Mouse (Mus musculus): ENCODE results near the gene Kcnc2. TPM values are rescaled to one million over a fixed set of nuclear protein-coding genes. Genes with fewer than 3 reads are reported as not detected.
"Not testable (repeated sequence)": the region's sequence is repeated elsewhere in the genome, so short reads cannot be mapped to it uniquely, and the experiment has no call there.

Kcnc2 gene
- 5.7 and 7.8 TPM in 2 replicates for polyA plus RNA-seq (2015; fragmentation: Nextera tagmentation; extraction: Ambion mirVana)

DNA sequence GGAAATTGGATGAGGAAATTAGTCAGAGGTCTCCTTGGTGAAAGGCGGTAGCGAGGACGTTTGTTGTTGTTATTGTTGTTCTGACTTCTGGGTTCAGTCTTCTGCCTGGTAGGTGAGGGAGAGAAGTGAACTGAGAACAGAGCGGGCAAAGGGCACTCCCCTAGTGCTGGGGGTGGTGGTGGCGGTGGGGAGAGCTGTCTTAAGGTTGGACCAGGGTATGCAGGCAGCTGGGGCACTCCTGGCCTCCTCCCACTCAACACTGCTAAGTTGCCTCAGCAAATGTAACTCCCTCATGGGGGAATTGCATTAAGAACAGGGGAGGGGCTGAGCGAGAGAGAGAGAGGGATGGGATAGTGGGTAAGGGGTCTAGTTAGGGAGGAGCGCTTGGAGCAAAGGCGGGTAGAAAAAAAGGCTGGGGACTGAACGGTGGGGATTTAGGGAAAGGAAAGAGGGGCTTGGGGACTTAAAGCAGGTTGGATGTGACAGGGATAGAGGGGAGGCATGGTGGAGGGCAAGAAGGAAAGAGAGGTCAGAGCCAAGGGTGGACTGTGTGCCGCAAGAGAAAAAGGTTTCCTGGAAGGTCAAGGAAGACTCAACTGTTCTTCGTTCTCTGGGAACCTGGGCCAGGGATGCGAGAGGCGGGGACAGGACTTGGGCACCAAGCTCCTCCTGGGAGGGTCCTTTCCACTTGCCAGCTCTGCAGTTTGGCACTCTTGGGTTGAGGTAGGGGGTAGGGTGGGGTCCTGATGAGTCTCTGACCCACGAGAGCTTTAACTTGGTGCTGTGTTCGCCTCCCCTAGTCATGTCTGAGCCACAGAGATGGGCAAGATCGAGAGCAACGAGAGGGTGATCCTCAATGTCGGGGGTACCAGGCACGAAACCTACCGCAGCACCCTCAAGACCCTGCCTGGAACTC is at the start of gene Kcnc2:
TSS of gene Kcnc2 (plus strand) at position 235 of the 916 bp plus-strand sequence.
- ATAC-seq, result peak; percentile 68
- 2% methylated on average over 20 of the region's 20 CpGs for WGBS
- peak within 1 kb of the TSS; percentile 86 for H3K4me2 ChIP-seq (ENCODE audit: low read length)
- peak within 1 kb of the TSS; percentile 64 for H3K9ac ChIP-seq (replicated peaks; ENCODE audit: low read depth, low read length)
- H3K9me3 ChIP-seq (ENCODE audit: control insufficient read depth, low read length), result no peaks in the 10 kb centered on the region
- no peak within 1 kb of the TSS for H3K27ac ChIP-seq (ENCODE audit: low read length)
- peaks cover 8% of the 10 kb centered on the region for H3K27me3 ChIP-seq (replicated peaks; ENCODE audit: control insufficient read depth, insufficient read depth, low read length)
- H3K4me3 ChIP-seq (replicated peaks; ENCODE audit: low read length), result peak within 1 kb of the TSS; percentile 58
- no peaks in the 10 kb centered on the region for H3K36me3 ChIP-seq (ENCODE audit: control insufficient read depth, insufficient read depth)
- H3K4me1 ChIP-seq (replicated peaks; ENCODE audit: control insufficient read depth, insufficient read depth, low read length), result peaks cover 18% of the 10 kb centered on the region

DNA sequence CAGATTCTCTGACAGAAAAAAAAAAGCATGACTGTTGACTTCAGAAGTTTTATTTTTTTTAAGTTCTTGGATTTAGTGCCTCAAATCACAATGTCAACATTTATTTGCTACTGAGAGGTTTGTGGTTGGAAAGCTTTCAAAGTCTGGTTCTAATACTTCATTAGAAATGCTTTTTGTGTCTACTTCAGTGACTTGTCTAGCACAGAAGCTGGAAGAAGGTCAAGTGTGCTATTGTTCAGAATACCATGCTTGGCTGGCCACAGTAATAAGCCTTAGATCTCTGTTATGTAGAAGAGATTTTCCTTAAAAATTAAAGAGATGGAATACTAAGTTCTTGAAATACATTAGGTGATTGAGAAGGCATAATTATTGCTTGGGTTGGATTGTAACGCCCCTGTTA is 43.8 kb upstream of the Kcnc2 start:
- 50% methylated on average over 1 of the region's 1 CpGs for WGBS
- no peak for ATAC-seq

DNA sequence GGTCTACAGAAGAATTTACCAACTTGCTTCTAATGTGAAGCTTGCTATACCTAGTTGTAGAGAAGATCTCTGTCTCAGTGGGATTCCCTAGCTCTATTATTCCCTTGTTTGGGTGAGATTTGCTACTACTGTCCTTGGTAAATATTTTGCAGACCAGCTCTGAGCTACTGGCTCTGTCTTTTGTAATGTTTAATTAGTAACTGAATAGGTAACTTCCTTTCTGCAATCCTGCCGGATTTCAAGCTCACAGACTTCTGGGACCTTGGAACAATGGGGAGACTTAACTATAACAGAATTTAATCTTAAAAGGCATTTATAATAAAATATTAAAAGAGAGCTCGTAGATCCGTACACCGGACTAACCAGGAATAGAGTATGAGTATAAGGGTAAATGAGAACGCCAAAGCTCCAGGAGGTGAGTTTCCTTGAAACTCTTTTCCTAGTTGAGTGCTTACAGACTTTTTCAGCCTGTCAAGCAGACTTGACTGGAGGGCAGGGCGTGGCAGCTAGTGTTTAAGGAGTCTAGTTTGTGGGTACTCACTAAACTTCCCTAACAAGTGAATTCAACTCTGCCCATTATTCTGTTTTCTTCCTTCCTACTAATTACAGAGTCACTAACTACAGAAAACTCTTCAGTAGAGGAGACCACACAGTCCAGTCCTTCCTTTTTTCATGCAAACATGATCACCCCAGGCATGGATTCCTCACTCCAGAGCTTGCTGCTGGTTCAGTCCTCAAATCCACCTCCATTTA is 41.7 kb upstream of the Kcnc2 start:
- not testable (repeated sequence) for ATAC-seq; H3K4me2 ChIP-seq (ENCODE audit: low read length); H3K4me3 ChIP-seq (replicated peaks; ENCODE audit: low read length); H3K27ac ChIP-seq (ENCODE audit: low read length); H3K36me3 ChIP-seq (ENCODE audit: control insufficient read depth, insufficient read depth); H3K9me3 ChIP-seq (ENCODE audit: control insufficient read depth, low read length); H3K27me3 ChIP-seq (replicated peaks; ENCODE audit: control insufficient read depth, insufficient read depth, low read length); H3K9ac ChIP-seq (replicated peaks; ENCODE audit: low read depth, low read length); H3K4me1 ChIP-seq (replicated peaks; ENCODE audit: control insufficient read depth, insufficient read depth, low read length)
- WGBS, result 33% methylated on average over 6 of the region's 6 CpGs

More for the DNA sequence above, 43.8 kb upstream of the Kcnc2 start:
- no peaks in the 10 kb centered on the region for H3K4me1 ChIP-seq (replicated peaks; ENCODE audit: control insufficient read depth, insufficient read depth, low read length)
- H3K9me3 ChIP-seq (ENCODE audit: control insufficient read depth, low read length), result no peaks in the 10 kb centered on the region
- H3K4me2 ChIP-seq (ENCODE audit: low read length), result no peak overlapping the region
- H3K36me3 ChIP-seq (ENCODE audit: control insufficient read depth, insufficient read depth), result no peaks in the 10 kb centered on the region
- no peak overlapping the region for H3K4me3 ChIP-seq (replicated peaks; ENCODE audit: low read length)
- H3K27ac ChIP-seq (ENCODE audit: low read length), result no peak overlapping the region
- no peak overlapping the region for H3K9ac ChIP-seq (replicated peaks; ENCODE audit: low read depth, low read length)
- no peaks in the 10 kb centered on the region for H3K27me3 ChIP-seq (replicated peaks; ENCODE audit: control insufficient read depth, insufficient read depth, low read length)

DNA sequence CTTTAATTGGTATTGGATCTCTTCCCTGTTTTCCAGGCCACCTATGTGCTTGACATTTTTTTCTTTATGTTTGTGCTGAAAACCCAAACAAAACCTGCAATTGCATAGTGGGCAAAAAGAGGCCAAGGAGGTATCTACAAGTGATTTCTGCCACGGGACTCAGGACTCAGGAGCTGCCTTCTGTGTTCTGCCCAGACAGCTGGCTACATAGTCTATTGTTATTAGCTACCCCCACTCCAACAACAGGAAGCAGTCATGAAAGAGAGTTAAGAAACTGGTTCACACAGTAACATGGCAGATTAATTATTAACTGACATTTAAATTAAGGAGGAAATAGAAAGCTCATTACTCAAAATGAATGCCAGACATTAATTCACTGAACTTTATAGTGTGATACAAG is 38.2 kb upstream of the Kcnc2 start:
- 7% methylated on average over 1 of the region's 1 CpGs for WGBS
- not testable (repeated sequence) for H3K9ac ChIP-seq (replicated peaks; ENCODE audit: low read depth, low read length); H3K27me3 ChIP-seq (replicated peaks; ENCODE audit: control insufficient read depth, insufficient read depth, low read length); H3K4me1 ChIP-seq (replicated peaks; ENCODE audit: control insufficient read depth, insufficient read depth, low read length); H3K9me3 ChIP-seq (ENCODE audit: control insufficient read depth, low read length); H3K4me3 ChIP-seq (replicated peaks; ENCODE audit: low read length); H3K27ac ChIP-seq (ENCODE audit: low read length); H3K4me2 ChIP-seq (ENCODE audit: low read length); H3K36me3 ChIP-seq (ENCODE audit: control insufficient read depth, insufficient read depth)
- 0 out of 2 replicates have a peak, but pooled peaks have one; percentile 18 for ATAC-seq

DNA sequence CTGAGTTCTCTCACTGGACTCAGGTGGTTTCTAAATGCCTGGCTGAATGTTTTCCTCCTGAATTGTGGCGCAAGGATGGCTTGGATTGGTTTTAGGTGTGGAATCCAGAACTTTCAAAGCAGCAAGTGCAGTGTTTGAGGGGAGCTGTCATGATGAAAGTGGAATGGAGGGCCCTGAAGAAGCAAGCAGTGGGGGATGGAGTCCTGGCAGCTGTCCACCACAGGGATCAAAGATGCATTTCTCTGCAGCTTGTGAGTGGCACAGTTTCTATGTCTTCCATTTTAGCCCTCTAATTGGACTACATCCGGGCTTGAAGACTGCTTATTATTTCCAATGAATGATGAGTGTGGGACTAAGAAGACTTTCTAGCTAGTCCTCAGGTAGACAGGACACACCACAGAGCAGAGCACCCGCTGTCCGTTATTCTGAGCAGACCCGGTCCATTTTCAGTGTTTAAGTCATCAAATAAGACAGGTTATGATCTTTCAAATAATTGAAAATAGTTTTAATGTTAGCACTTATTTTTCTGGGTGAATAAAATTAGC is 35.5 kb upstream of the Kcnc2 start:
- not testable (repeated sequence) for H3K9me3 ChIP-seq (ENCODE audit: control insufficient read depth, low read length); H3K4me1 ChIP-seq (replicated peaks; ENCODE audit: control insufficient read depth, insufficient read depth, low read length); H3K27me3 ChIP-seq (replicated peaks; ENCODE audit: control insufficient read depth, insufficient read depth, low read length); H3K9ac ChIP-seq (replicated peaks; ENCODE audit: low read depth, low read length); H3K4me3 ChIP-seq (replicated peaks; ENCODE audit: low read length); H3K4me2 ChIP-seq (ENCODE audit: low read length); H3K36me3 ChIP-seq (ENCODE audit: control insufficient read depth, insufficient read depth); ATAC-seq; H3K27ac ChIP-seq (ENCODE audit: low read length)
- WGBS, result 58% methylated on average over 5 of the region's 5 CpGs

DNA sequence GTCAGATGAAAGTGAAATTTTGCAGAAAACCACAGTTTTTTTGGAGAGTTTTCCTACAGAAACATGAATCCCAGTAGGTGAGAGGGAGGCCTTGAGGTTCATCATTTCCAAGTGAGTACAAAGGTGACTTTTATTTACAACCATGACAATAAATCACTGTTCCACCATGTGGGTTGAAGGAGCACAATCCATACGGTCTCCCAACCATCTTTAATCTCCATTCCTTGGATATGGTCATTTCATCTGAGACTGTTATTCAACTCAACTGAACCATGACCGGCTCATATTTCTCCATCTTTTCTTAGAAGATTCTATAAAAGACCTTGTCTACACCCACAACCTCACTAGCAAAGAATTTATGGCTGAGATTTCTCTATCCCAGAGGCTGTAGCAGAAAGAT is 22.6 kb upstream of the Kcnc2 start:
- 82% methylated on average over 2 of the region's 2 CpGs for WGBS
- Histone ChIP-seq H3K27ac (ENCODE audit: low read length) (no peak overlapping the region), H3K4me1 (replicated peaks; ENCODE audit: control insufficient read depth, insufficient read depth, low read length) (no peaks in the 10 kb centered on the region), H3K4me2 (ENCODE audit: low read length) (no peak overlapping the region), H3K9ac (replicated peaks; ENCODE audit: low read depth, low read length) (no peak overlapping the region), H3K27me3 (replicated peaks; ENCODE audit: control insufficient read depth, insufficient read depth, low read length) (no peaks in the 10 kb centered on the region), H3K4me3 (replicated peaks; ENCODE audit: low read length) (no peak overlapping the region), H3K9me3 (ENCODE audit: control insufficient read depth, low read length) (no peaks in the 10 kb centered on the region), H3K36me3 (ENCODE audit: control insufficient read depth, insufficient read depth) (no peaks in the 10 kb centered on the region)
- no peak for ATAC-seq

DNA sequence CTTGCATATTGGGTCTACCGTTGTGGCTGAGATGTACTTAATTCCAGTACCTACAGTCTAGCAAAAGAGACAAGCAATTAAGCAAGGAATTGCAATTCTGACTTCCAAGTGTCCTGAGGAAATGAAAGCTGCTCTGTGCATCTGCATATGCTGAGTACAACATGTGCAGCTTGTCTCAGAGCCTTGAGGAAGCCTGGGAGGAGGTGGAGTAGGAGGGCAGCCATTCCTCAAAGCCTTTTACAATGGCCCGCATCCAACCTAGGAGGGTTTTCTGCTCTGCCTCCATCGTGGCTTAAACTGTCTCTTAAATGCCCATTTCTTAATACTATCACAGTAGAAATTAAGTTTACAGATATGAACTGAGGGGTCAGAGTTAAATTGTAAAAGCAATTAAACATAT is 7.5 kb upstream of the Kcnc2 start:
- no peak for ATAC-seq

DNA sequence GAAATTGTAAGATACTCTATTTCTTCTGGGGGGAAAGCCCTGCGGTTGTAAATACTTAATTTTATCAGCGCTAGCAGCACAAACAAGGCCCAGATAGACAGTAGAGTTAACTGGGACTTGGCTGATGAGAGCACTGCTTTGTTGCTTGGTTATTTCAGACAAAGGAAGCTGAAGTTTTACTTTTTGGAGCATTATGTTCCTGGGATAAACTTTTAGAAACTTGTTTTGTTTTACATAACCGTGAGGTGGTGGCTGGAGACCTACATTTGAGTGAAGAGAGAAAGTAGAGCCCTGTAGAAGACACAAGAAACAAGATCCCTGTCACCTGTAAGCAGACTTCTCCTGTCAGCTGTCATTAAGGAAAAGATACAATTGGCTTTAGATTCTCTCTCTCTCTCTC is 1.4 kb upstream of the Kcnc2 start:
- no peaks in the 10 kb centered on the region for H3K9me3 ChIP-seq (ENCODE audit: control insufficient read depth, low read length)
- H3K27me3 ChIP-seq (replicated peaks; ENCODE audit: control insufficient read depth, insufficient read depth, low read length), result peaks cover 8% of the 10 kb centered on the region
- H3K9ac ChIP-seq (replicated peaks; ENCODE audit: low read depth, low read length), result peak overlapping the region; percentile 64
- peak overlapping the region; percentile 58 for H3K4me3 ChIP-seq (replicated peaks; ENCODE audit: low read length)
- H3K36me3 ChIP-seq (ENCODE audit: control insufficient read depth, insufficient read depth), result no peaks in the 10 kb centered on the region
- WGBS, result 71% methylated on average over 3 of the region's 3 CpGs
- H3K4me2 ChIP-seq (ENCODE audit: low read length), result peak overlapping the region; percentile 86
- no peak overlapping the region for H3K27ac ChIP-seq (ENCODE audit: low read length)
- H3K4me1 ChIP-seq (replicated peaks; ENCODE audit: control insufficient read depth, insufficient read depth, low read length), result peaks cover 18% of the 10 kb centered on the region
- no peak for ATAC-seq

More for the DNA sequence above, 7.5 kb upstream of the Kcnc2 start:
- Histone ChIP-seq H3K4me1 (replicated peaks; ENCODE audit: control insufficient read depth, insufficient read depth, low read length) (no peaks in the 10 kb centered on the region), H3K36me3 (ENCODE audit: control insufficient read depth, insufficient read depth) (no peaks in the 10 kb centered on the region), H3K4me2 (ENCODE audit: low read length) (no peak overlapping the region), H3K27ac (ENCODE audit: low read length) (no peak overlapping the region), H3K27me3 (replicated peaks; ENCODE audit: control insufficient read depth, insufficient read depth, low read length) (no peaks in the 10 kb centered on the region), H3K9ac (replicated peaks; ENCODE audit: low read depth, low read length) (no peak overlapping the region), H3K4me3 (replicated peaks; ENCODE audit: low read length) (no peak overlapping the region), H3K9me3 (ENCODE audit: control insufficient read depth, low read length) (no peaks in the 10 kb centered on the region)
- 86% methylated on average over 3 of the region's 3 CpGs for WGBS

Data from forebrain, embryonic 16.5 days (tissue).